In genomic region chr2:8470546-8470945, GRCm38 (mm10) we compare ENCODE assay signal across 24 mouse cellular contexts.
DNase-seq lines count a peak whose midpoint lies in the region; ATAC-seq lines count a peak whose summit lies in the region.
"Had no signal": no experiment of that assay in that cellular context is flagged by ENCODE, and none has a peak within 500 bp of the region (broad histone marks: within the 10 kb centered on the region; RNA-seq: fewer than 3 reads in every experiment).

No protein-coding gene starts in this region.

- H3K9me3 ChIP-seq in forebrain, embryonic 16.5 days (ENCODE audit: control insufficient read depth, low read length) = no peaks in the 10 kb centered on the region
- H3K9me3 ChIP-seq in forebrain, embryonic 10.5 days = no peaks in the 10 kb centered on the region
- H3K9me3 ChIP-seq: embryonic facial prominence, embryonic 13.5 days; hindbrain, embryonic 12.5 days; limb, embryonic 15.5 days; liver, embryonic 15.5 days; lung, embryonic 15.5 days; megakaryocyte, embryonic 14.5 days; midbrain, embryonic 13.5 days; neural tube, embryonic 12.5 days had no signal

- no peak for ATAC-seq in forebrain, embryonic 16.5 days
- ATAC-seq: intestine, postnatal 0 days; midbrain, embryonic 13.5 days had no signal

- no peak overlapping the region for H3K4me2 ChIP-seq in forebrain, embryonic 16.5 days (ENCODE audit: low read length)
- H3K4me2 ChIP-seq: embryonic facial prominence, embryonic 13.5 days; hindbrain, embryonic 12.5 days; limb, embryonic 15.5 days; liver, embryonic 15.5 days; lung, embryonic 15.5 days; midbrain, embryonic 13.5 days; neural tube, embryonic 12.5 days had no signal

- DNase-seq in forebrain, embryonic 10.5 days (ENCODE audit: extremely low spot score, low spot score) = no peak
- peak; percentile 36 for DNase-seq in left cerebral cortex, adult 11 months (ENCODE audit: low spot score)
- DNase-seq in left cerebral cortex, postnatal 36 days (ENCODE audit: low spot score in 2 of 2) = no peak
- DNase-seq in brain, embryonic 18.5 days (ENCODE audit: low read depth, low spot score) = peak; percentile 66
- peak; percentile 35 to 89 for DNase-seq in left cerebral cortex, postnatal 25 days (ENCODE audit: low spot score in 2 of 2)
- DNase-seq in cerebellum, adult 9-11 months = no peak
- DNase-seq: adrenal gland, postnatal 25 days; cerebellum, adult 11-12 months; cerebellum, postnatal 14 days; gastrocnemius, postnatal 36 days; heart, adult 2 months; kidney, postnatal 25 days; lung, postnatal 36 days; thymus, postnatal 25 days had no signal

- peaks cover 5% of the 10 kb centered on the region for H3K4me1 ChIP-seq in forebrain, embryonic 16.5 days (replicated peaks; ENCODE audit: control insufficient read depth, insufficient read depth, low read length)
- H3K4me1 ChIP-seq in forebrain, embryonic 10.5 days = peaks cover 12% of the 10 kb centered on the region
- H3K4me1 ChIP-seq: embryonic facial prominence, embryonic 13.5 days; hindbrain, embryonic 12.5 days; limb, embryonic 15.5 days; liver, embryonic 15.5 days; lung, embryonic 15.5 days; megakaryocyte, embryonic 14.5 days; neural tube, embryonic 12.5 days had no signal

- H3K27ac ChIP-seq in forebrain, embryonic 16.5 days (ENCODE audit: low read length) = peak overlapping the region; percentile 69
- no peak overlapping the region for H3K27ac ChIP-seq in forebrain, embryonic 10.5 days
- H3K27ac ChIP-seq: embryonic facial prominence, embryonic 13.5 days; heart, adult 2 months; hindbrain, embryonic 12.5 days; limb, embryonic 15.5 days; liver, embryonic 15.5 days; lung, embryonic 15.5 days; midbrain, embryonic 13.5 days; neural tube, embryonic 12.5 days had no signal

- H3K4me3 ChIP-seq in forebrain, embryonic 16.5 days (replicated peaks; ENCODE audit: low read length) = no peak overlapping the region
- no peak overlapping the region for H3K4me3 ChIP-seq in forebrain, embryonic 10.5 days
- H3K4me3 ChIP-seq: embryonic facial prominence, embryonic 13.5 days; heart, adult 2 months; hindbrain, embryonic 12.5 days; limb, embryonic 15.5 days; liver, embryonic 15.5 days; lung, embryonic 15.5 days; megakaryocyte, embryonic 14.5 days; midbrain, embryonic 13.5 days; neural tube, embryonic 12.5 days had no signal

- H3K36me3 ChIP-seq in forebrain, embryonic 16.5 days (ENCODE audit: control insufficient read depth, insufficient read depth) = no peaks in the 10 kb centered on the region
- no peaks in the 10 kb centered on the region for H3K36me3 ChIP-seq in forebrain, embryonic 10.5 days (replicated peaks)
- H3K36me3 ChIP-seq: embryonic facial prominence, embryonic 13.5 days; hindbrain, embryonic 12.5 days; limb, embryonic 15.5 days; liver, embryonic 15.5 days; lung, embryonic 15.5 days; midbrain, embryonic 13.5 days; neural tube, embryonic 12.5 days had no signal

- H3K9ac ChIP-seq in forebrain, embryonic 16.5 days (replicated peaks; ENCODE audit: low read depth, low read length) = no peak overlapping the region
- H3K9ac ChIP-seq: embryonic facial prominence, embryonic 13.5 days; hindbrain, embryonic 12.5 days; limb, embryonic 15.5 days; liver, embryonic 15.5 days; lung, embryonic 15.5 days; midbrain, embryonic 13.5 days; neural tube, embryonic 12.5 days had no signal

- intact Hi-C loops in left cerebral cortex, postnatal 36 days (cut with DNase I) = no loop called here
- intact Hi-C loops in left cerebral cortex, postnatal 25 days (cut with DNase I) = loop anchor here (1.0 to 5.0 kb wide), 5 partner anchors 28 to 1238 kb away; no protein-coding TSS in a partner anchor

- no peaks in the 10 kb centered on the region for H3K27me3 ChIP-seq in forebrain, embryonic 16.5 days (replicated peaks; ENCODE audit: control insufficient read depth, insufficient read depth, low read length)
- no peaks in the 10 kb centered on the region for H3K27me3 ChIP-seq in forebrain, embryonic 10.5 days (ENCODE audit: poor library complexity, severe bottlenecking)
- H3K27me3 ChIP-seq: embryonic facial prominence, embryonic 13.5 days; hindbrain, embryonic 12.5 days; limb, embryonic 15.5 days; liver, embryonic 15.5 days; lung, embryonic 15.5 days; megakaryocyte, embryonic 14.5 days; midbrain, embryonic 13.5 days; neural tube, embryonic 12.5 days had no signal

- WGBS in forebrain, embryonic 16.5 days = 30% methylated on average over 1 of the region's 1 CpGs
- WGBS in forebrain, embryonic 10.5 days = 42% methylated on average over 1 of the region's 1 CpGs

Comparison
In these comparisons a context has a peak if more than half of its experiments do, and no peak if none do; other contexts are left out.
1. DNase-seq: peak in left cerebral cortex, adult 11 months (single experiment), brain, embryonic 18.5 days (single experiment) and left cerebral cortex, postnatal 25 days (2 of 2); none in forebrain, embryonic 10.5 days (single experiment), left cerebral cortex, postnatal 36 days (0 of 2) and cerebellum, adult 9-11 months (single experiment).